In genomic region chr2:149923561-149923960, GRCm38 (mm10) we compare ENCODE assay signal across 6 mouse cellular contexts.
"Had no signal": no experiment of that assay in that cellular context is flagged by ENCODE, and none has a peak within 500 bp of the region (broad histone marks: within the 10 kb centered on the region; RNA-seq: fewer than 3 reads in every experiment).

No protein-coding gene starts in this region.

- DNase-seq: kidney, adult 9 months; kidney, postnatal 36 days; lung, embryonic 14.5 days; lung, postnatal 10 days; lung, postnatal 4 days; thymus, postnatal 4 days had no signal
